Mouse (Mus musculus) ES-E14 (cell line): ENCODE measurements around the gene Gpc6. TPM values are rescaled to one million over a fixed set of nuclear protein-coding genes. Genes with fewer than 3 reads are reported as not detected.

Experiments
- DNase-seq: peaks from one replicate; pipeline ENCODE4 v3.0.0-alpha.2; 2013; ENCODE audit warnings: low read depth, low spot score
- H3K27ac ChIP-seq: 2 replicates; pipeline ENCODE4 v1.5.1; 2012; ENCODE audit warnings: low read depth, mild to moderate bottlenecking, low read length, moderate library complexity, mixed read lengths; ENCODE audit not compliant: poor library complexity, insufficient read depth, severe bottlenecking
- H3K36me3 ChIP-seq: 2 replicates; pipeline ENCODE4 v1.6.1; 2012; ENCODE audit warnings: mild to moderate bottlenecking, low read length, moderate library complexity, mixed read lengths; ENCODE audit not compliant: control insufficient read depth, poor library complexity, insufficient read depth, severe bottlenecking
- H3K4me1 ChIP-seq, 2 experiments: fragments of 150-350 bp in 1 of 2; sonication (generic) in 1 of 2; 2 replicates each; pipeline ENCODE4 v1.6.1; 2012; ENCODE audit warnings: low read length in 2 of 2, mild to moderate bottlenecking in 1 of 2, mixed read lengths in 1 of 2; ENCODE audit not compliant: control insufficient read depth in 2 of 2, insufficient read depth in 2 of 2, poor library complexity in 1 of 2
- H3K4me3 ChIP-seq, 2 experiments: fragments of 150-350 bp in 1 of 2; sonication (generic) in 1 of 2; 2 replicates each; pipeline ENCODE4 v1.5.1; 2012; ENCODE audit warnings: low read length in 2 of 2, low read depth in 1 of 2, mild to moderate bottlenecking in 1 of 2, mixed read lengths in 1 of 2; ENCODE audit not compliant: insufficient read depth in 1 of 2, poor library complexity in 1 of 2, severe bottlenecking in 1 of 2
- H3K9ac ChIP-seq: 2 replicates; pipeline ENCODE4 v1.6.1; 2012; ENCODE audit warnings: low read depth, mild to moderate bottlenecking, low read length, mixed read lengths; ENCODE audit not compliant: poor library complexity, insufficient read depth, severe bottlenecking
- H3K9me3 ChIP-seq: fragments of 150-350 bp; sonication (generic); 2 replicates; pipeline ENCODE4 v1.6.1; 2012; ENCODE audit warnings: low read depth, mild to moderate bottlenecking, low read length; ENCODE audit not compliant: control insufficient read depth, insufficient read depth
- CHD2 ChIP-seq: IDR thresholded peaks from 2 replicates; pipeline ENCODE4 v1.6.1; 2014; ENCODE audit warnings: mild to moderate bottlenecking, low read depth, low read length, inconsistent platforms
- HCFC1 ChIP-seq: IDR thresholded peaks from 2 replicates; pipeline ENCODE4 v1.6.1; 2012; ENCODE audit warnings: low read length, inconsistent platforms, borderline replicate concordance; ENCODE audit not compliant: insufficient read depth
- MAFK ChIP-seq: IDR thresholded peaks from 2 replicates; pipeline ENCODE4 v1.6.1; 2014; ENCODE audit warnings: mild to moderate bottlenecking, low read depth, low read length, inconsistent platforms; ENCODE audit not compliant: insufficient read depth
- ZC3H11A ChIP-seq: IDR thresholded peaks from 2 replicates; pipeline ENCODE4 v1.6.1; 2012; ENCODE audit warnings: low read depth, mild to moderate bottlenecking, inconsistent platforms, low read length, borderline replicate concordance
- ZNF384 ChIP-seq: IDR thresholded peaks from 2 replicates; pipeline ENCODE4 v1.6.1; 2012; ENCODE audit warnings: low read depth, low read length, inconsistent platforms
- in situ Hi-C, 2 experiments: fragments of 600-800 bp; cut with MboI; formaldehyde crosslinking; loops; one replicate each; pipeline ENCODE4 v1.15.1; 2025; ENCODE audit warnings: low sequenced_read_pairs in 2 of 2, inconsistent platforms in 1 of 2; ENCODE audit not compliant: unreplicated experiment in 2 of 2
- total RNA-seq: library from RNA; depleted of rRNA; stranded (reverse); fragments of 300-350 nt; gene quantifications from 2 replicates; pipeline ENCODE4 v1.2.3, GENCODE M21; 2012

The Gpc6 gene
- total RNA-seq, 1 experiment: 3.2 TPM

GRCm38 (mm10) chr14:117055134-117055533, 130.0 kb downstream of the Gpc6 start:
- H3K36me3 ChIP-seq: no peaks in the 10 kb centered on the region
- H3K4me1 ChIP-seq: no peaks in the 10 kb centered on the region
- in situ Hi-C loops: no loop called here
- H3K27ac ChIP-seq: no peak overlapping the region
- no peak for DNase-seq
- no peak overlapping the region for H3K4me3 ChIP-seq
- H3K9me3 ChIP-seq: no peaks in the 10 kb centered on the region
- no peak for TF ChIP-seq HCFC1
- TF ChIP-seq ZNF384: no peak
- no peak for TF ChIP-seq ZC3H11A
- TF ChIP-seq CHD2: no peak
- TF ChIP-seq MAFK: no peak
- H3K9ac ChIP-seq: no peak overlapping the region

GRCm38 (mm10) chr14:117061078-117061477, 136.0 kb downstream of the Gpc6 start:
- no peaks in the 10 kb centered on the region for H3K4me1 ChIP-seq
- no peaks in the 10 kb centered on the region for H3K36me3 ChIP-seq
- TF ChIP-seq MAFK: no peak
- in situ Hi-C loops: no loop called here
- H3K4me3 ChIP-seq: no peak overlapping the region
- H3K9ac ChIP-seq: no peak overlapping the region
- DNase-seq: no peak
- H3K9me3 ChIP-seq: no peaks in the 10 kb centered on the region
- no peak overlapping the region for H3K27ac ChIP-seq

- no peak for DNase-seq
- no peaks in the 10 kb centered on the region for H3K36me3 ChIP-seq
- no peak overlapping the region for H3K27ac ChIP-seq
- H3K4me1 ChIP-seq: no peaks in the 10 kb centered on the region
- H3K9me3 ChIP-seq: no peaks in the 10 kb centered on the region
- in situ Hi-C loops: no loop called here
- no peak overlapping the region for H3K4me3 ChIP-seq
- TF ChIP-seq MAFK (no peak), HCFC1 (no peak), CHD2 (no peak), ZC3H11A (no peak), ZNF384 (no peak)
- no peak overlapping the region for H3K9ac ChIP-seq
Measured at GRCm38 (mm10) chr14:117061527-117061926, 136.4 kb downstream of the Gpc6 start.

GRCm38 (mm10) chr14:117068179-117068578, 143.1 kb downstream of the Gpc6 start:
- H3K9ac ChIP-seq: no peak overlapping the region
- no peaks in the 10 kb centered on the region for H3K9me3 ChIP-seq
- no peak overlapping the region for H3K27ac ChIP-seq
- H3K36me3 ChIP-seq: no peaks in the 10 kb centered on the region
- TF ChIP-seq MAFK (no peak), CHD2 (no peak), ZNF384 (no peak), ZC3H11A (no peak), HCFC1 (no peak)
- H3K4me3 ChIP-seq: no peak overlapping the region
- H3K4me1 ChIP-seq: no peaks in the 10 kb centered on the region
- no peak for DNase-seq
- in situ Hi-C loops: no loop called here

- no peak for DNase-seq
- Histone ChIP-seq H3K9me3 (no peaks in the 10 kb centered on the region), H3K36me3 (no peaks in the 10 kb centered on the region), H3K27ac (no peak overlapping the region), H3K9ac (no peak overlapping the region), H3K4me3 (no peak overlapping the region), H3K4me1 (no peaks in the 10 kb centered on the region)
- no peak for TF ChIP-seq ZNF384
- no peak for TF ChIP-seq HCFC1
- no peak for TF ChIP-seq ZC3H11A
- TF ChIP-seq CHD2: no peak
- no peak for TF ChIP-seq MAFK
- in situ Hi-C loops: no loop called here
Measured at GRCm38 (mm10) chr14:117070470-117071085, 145.5 kb downstream of the Gpc6 start.
